Mouse (Mus musculus) forebrain, embryonic 14.5 days (tissue): ENCODE measurements around the gene Spem1. TPM values are rescaled to one million over a fixed set of nuclear protein-coding genes. Genes with fewer than 3 reads are reported as not detected.

ENCODE experiments used
- ATAC-seq: fragments of 200-750 bp; cut with Nextera tagmentation; 2 replicates; pipeline ENCODE4 v1.8.0; 2017; ENCODE audit warnings: mild to moderate bottlenecking, moderate library complexity
- DNase-seq: peaks from one replicate; pipeline ENCODE4 v3.0.0-alpha.2; 2015; ENCODE audit warnings: low spot score
- H3K27ac ChIP-seq: fragments of 300-500 bp; sonication (generic); 2 replicates; pipeline ENCODE4 v1.5.1; 2014; ENCODE audit warnings: low read depth, mild to moderate bottlenecking, control low read depth, low read length, moderate library complexity
- H3K27me3 ChIP-seq: fragments of 300-500 bp; sonication (generic); replicated peaks from 2 replicates; pipeline ENCODE4 v1.6.1; 2014; ENCODE audit warnings: low read length, control low read depth, mixed read lengths; ENCODE audit not compliant: control insufficient read depth, insufficient read depth
- H3K36me3 ChIP-seq: fragments of 300-500 bp; sonication (generic); 2 replicates; pipeline ENCODE4 v1.6.1; 2014; ENCODE audit warnings: low read length, control low read depth; ENCODE audit not compliant: control insufficient read depth, insufficient read depth
- H3K4me1 ChIP-seq: fragments of 300-500 bp; sonication (generic); 2 replicates; pipeline ENCODE4 v1.6.1; 2014; ENCODE audit warnings: antibody characterized with exemption, low read length, control low read depth; ENCODE audit not compliant: control insufficient read depth, insufficient read depth
- H3K4me2 ChIP-seq: fragments of 300-500 bp; sonication (generic); 2 replicates; pipeline ENCODE4 v1.6.1; 2014; ENCODE audit warnings: mild to moderate bottlenecking, control low read depth, low read length
- H3K4me3 ChIP-seq: fragments of 300-500 bp; sonication (generic); 2 replicates; pipeline ENCODE4 v1.5.1; 2014; ENCODE audit warnings: low read depth, low read length, control low read depth
- H3K9ac ChIP-seq: fragments of 300-500 bp; sonication (generic); 2 replicates; pipeline ENCODE4 v1.6.1; 2014; ENCODE audit warnings: mild to moderate bottlenecking, low read length, control low read depth, moderate library complexity
- H3K9me3 ChIP-seq: fragments of 300-500 bp; sonication (generic); replicated peaks from 2 replicates; pipeline ENCODE4 v1.6.1; 2016; ENCODE audit warnings: low read length, control low read depth, mixed read lengths; ENCODE audit not compliant: control insufficient read depth
- WGBS: fragments of 180-500 bp; shearing (Covaris S2); extraction: QIAGEN DNeasy Blood & Tissue Kit; methylation state at CpG from one replicate; pipeline ENCODE4 v1.1.7; 2014; 5-methylcytosine and 5-hydroxymethylcytosine counted together
- polyA plus RNA-seq: library from polyadenylated mRNA; unstranded; fragments of >200 nt; fragmentation: Nextera tagmentation; extraction: Ambion mirVana; gene quantifications from 2 replicates; pipeline ENCODE4 v1.2.1, GENCODE M21; 2014

The Spem1 gene
- polyA plus RNA-seq, 1 experiment from 2014 or later, result 0.39 TPM

DNA sequence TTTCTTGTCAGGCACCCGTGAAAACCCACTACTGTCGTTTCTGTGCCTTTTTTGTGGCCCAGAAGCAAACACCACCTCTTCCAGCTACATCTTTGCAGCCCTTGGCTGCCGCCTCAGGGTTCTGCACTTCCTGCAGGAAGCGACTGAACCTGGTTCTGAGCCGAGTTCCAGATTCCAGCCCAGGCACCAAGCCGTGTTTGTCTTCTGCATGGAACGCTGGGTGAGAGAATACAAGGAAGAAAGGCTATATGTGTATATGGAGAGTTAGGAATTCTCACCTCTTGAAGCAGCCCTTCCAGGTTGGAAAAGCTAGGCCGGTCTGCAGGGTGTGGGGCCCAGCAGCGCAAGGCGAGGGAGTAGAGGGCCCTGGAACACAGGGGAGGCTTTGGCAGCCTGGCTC, 32.7 kb upstream of the Spem1 start:
- Histone ChIP-seq H3K9ac (no peak overlapping the region), H3K4me1 (no peaks in the 10 kb centered on the region; the same call in 1 of the 2 replicates), H3K27ac (no peak overlapping the region), H3K4me2 (no peak overlapping the region), H3K4me3 (no peak overlapping the region), H3K27me3 (peaks cover 9% of the 10 kb centered on the region; the same call in 1 of the 2 replicates), H3K36me3 (peaks cover 32% of the 10 kb centered on the region), H3K9me3 (no peaks in the 10 kb centered on the region)
- DNase-seq (no peak), ATAC-seq (no peak)
- WGBS, result 90% methylated on average over 10 of the region's 10 CpGs

DNA sequence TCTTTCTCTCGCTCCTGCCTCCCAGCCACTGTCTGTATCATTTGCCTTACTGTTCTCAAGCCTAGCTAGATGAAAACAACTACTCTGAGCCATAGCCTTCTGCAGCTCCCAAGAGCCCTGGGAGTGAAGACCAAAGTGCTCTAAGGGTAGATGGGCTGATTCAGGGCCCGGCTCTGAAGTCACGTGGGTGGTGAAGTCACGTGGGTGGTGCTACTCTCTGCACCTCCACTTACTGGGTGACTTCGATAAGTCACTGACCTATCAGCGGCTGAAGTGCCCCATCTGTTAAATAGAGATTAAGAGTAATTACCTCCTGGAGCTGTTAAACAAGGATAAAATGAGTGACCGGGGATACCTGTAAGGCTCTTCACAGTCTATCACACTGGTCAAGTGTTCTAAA, 32.0 kb upstream of the Spem1 start:
- no peak for DNase-seq
- 80% methylated on average over 7 of the region's 7 CpGs for WGBS
- no peak overlapping the region for H3K9ac ChIP-seq
- no peak overlapping the region for H3K4me2 ChIP-seq
- no peak overlapping the region for H3K27ac ChIP-seq
- peaks cover 39% of the 10 kb centered on the region for H3K36me3 ChIP-seq
- H3K4me3 ChIP-seq, result no peak overlapping the region
- no peaks in the 10 kb centered on the region; the same call in 1 of the 2 replicates for H3K4me1 ChIP-seq
- peaks cover 9% of the 10 kb centered on the region; the same call in 1 of the 2 replicates for H3K27me3 ChIP-seq
- ATAC-seq, result no peak
- no peaks in the 10 kb centered on the region for H3K9me3 ChIP-seq

DNA sequence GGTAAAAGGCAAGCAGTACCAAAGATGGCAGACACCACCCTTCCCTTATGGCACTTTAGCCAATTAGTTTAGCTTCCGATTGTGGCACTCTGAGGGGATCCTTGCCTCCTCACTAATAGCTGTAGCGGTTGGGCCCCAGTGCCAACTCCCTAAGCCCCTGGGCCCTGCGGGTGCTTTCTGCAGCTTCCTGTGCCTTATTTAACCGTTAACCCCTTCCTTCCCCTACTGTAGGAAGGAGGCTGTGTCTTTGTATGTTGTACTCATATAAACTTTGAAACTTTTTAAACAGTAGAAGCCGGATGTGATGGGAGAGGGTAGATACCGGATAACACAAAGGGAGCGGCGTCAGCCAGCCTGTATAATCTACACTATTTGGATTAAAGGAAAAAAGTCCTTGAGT, 28.8 kb upstream of the Spem1 start:
- WGBS, result 74% methylated on average over 8 of the region's 8 CpGs

DNA sequence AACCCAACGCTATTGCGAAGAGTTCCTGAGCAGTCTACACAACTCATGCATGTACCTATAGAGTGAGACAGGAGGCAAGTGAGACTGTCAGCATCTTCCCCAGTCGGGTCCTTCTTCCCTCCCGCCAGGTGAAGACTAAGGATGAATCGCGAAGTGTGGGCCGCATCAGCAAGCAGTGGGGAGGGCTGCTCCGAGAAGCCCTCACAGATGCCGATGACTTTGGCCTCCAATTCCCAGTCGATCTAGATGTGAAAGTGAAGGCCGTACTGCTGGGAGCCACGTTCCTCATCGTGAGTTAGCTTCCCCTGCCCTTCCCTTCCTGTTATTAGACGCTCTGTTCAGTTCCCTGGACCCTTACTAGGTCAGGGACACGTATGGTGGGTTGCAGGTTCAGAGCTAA, 27.9 kb upstream of the Spem1 start:
- Histone ChIP-seq H3K9ac (no peak overlapping the region), H3K36me3 (peaks cover 52% of the 10 kb centered on the region), H3K4me1 (peaks cover 14% of the 10 kb centered on the region), H3K4me2 (no peak overlapping the region), H3K9me3 (no peaks in the 10 kb centered on the region), H3K4me3 (no peak overlapping the region), H3K27me3 (no peaks in the 10 kb centered on the region), H3K27ac (no peak overlapping the region)
- WGBS, result 93% methylated on average over 15 of the region's 15 CpGs
- DNase-seq (no peak), ATAC-seq (no peak)

More for the DNA sequence above, 28.8 kb upstream of the Spem1 start:
- H3K4me1 ChIP-seq, result peaks cover 11% of the 10 kb centered on the region
- H3K27ac ChIP-seq, result no peak overlapping the region
- no peak for ATAC-seq
- H3K36me3 ChIP-seq, result peaks cover 52% of the 10 kb centered on the region
- H3K9me3 ChIP-seq, result no peaks in the 10 kb centered on the region
- no peak for DNase-seq
- H3K9ac ChIP-seq, result no peak overlapping the region
- H3K27me3 ChIP-seq, result no peaks in the 10 kb centered on the region
- H3K4me2 ChIP-seq, result no peak overlapping the region
- no peak overlapping the region for H3K4me3 ChIP-seq

DNA sequence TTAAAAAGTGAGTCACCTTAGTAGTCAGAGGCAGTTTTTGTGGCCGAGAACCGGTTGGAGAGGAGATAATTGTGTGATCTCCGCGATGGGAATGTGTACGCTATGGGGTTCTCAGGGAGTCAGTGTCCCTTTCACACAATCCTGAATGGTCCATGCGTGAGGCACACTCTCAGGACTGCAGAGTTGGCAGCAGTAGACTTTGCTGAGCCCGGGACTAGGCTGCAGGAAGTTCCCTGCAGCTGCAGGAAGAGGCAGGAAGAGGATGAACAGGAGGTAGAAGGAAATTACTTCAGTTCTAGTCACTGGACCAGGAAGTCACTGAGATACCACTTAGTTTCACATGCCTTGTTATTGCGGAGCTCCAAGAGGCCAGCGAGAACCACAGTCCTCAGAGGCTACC, 27.1 kb upstream of the Spem1 start:
- 93% methylated on average over 9 of the region's 9 CpGs for WGBS
- H3K27ac ChIP-seq, result no peak overlapping the region

DNA sequence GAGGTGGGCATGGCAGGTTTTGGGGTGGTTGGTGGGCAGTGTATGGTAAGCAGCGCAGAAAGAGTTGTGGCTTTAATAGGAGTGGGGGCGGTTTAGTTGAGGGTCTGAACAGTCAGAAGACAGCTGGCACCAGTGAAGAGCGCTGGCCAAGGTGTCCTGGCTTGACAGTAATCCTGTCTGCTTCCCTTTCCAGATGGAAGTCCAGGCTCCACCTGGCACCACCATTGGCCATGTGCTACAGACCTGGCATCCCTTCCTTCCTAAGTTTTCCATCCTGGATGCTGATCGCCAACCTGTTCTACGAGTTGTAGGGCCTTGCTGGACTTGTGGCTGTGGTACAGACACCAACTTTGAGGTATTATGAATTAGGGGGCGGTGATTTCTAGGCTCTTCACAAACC, 26.0 kb upstream of the Spem1 start:
- Histone ChIP-seq H3K4me1 (peaks cover 14% of the 10 kb centered on the region), H3K9me3 (no peaks in the 10 kb centered on the region), H3K9ac (no peak overlapping the region), H3K4me2 (peak overlapping the region; percentile 81), H3K27me3 (no peaks in the 10 kb centered on the region), H3K27ac (no peak overlapping the region), H3K4me3 (no peak overlapping the region), H3K36me3 (peaks cover 52% of the 10 kb centered on the region)
- no peak for ATAC-seq
- DNase-seq, result no peak
- WGBS, result 97% methylated on average over 6 of the region's 6 CpGs

More for the DNA sequence above, 27.1 kb upstream of the Spem1 start:
- no peak for ATAC-seq
- Histone ChIP-seq H3K36me3 (peaks cover 52% of the 10 kb centered on the region), H3K4me2 (no peak overlapping the region), H3K27me3 (no peaks in the 10 kb centered on the region), H3K4me1 (peaks cover 14% of the 10 kb centered on the region), H3K4me3 (no peak overlapping the region), H3K9ac (no peak overlapping the region), H3K9me3 (no peaks in the 10 kb centered on the region)
- no peak for DNase-seq

DNA sequence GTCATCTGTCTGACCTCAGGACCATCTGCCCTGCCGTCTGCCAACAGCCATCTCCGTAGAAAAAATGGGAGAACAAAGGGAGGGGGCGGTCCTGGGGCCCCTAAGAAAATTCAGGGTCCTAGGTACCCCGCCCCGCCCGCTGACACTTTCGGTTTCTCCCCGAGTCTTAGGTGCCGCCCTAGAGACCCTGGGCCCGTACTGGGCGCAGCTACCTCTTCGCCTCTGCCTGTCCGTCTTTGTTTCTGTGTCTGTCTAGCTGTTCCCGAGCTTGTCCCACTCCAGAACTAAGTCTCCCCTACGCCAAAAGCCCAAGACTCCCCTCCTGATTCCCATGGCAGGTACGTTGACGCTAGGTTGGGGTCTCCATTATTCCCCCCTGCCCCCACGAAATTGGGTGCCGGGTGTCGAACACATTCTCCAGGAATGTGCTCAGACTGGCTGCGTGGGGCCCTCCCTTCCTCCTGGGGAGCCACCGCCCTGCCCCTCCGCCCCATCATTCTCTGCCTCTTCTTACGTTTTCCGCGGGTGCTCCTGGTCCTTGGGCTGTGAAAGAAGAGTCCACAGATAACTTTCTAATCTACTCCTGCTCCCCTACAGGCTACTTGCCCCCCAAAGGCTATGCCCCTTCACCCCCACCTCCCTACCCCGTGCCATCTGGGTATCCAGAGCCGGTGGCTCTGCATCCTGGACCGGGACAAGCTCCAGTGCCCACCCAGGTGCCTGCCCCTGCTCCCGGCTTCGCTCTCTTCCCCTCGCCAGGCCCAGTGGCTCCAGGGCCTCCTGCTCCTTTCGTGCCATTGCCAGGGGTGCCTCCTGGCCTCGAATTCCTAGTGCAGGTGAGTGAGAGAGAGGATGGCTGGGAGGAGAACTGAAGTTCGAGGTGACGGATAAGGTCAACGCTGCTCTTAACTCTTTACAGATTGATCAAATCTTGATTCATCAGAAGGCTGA, 25.0 kb upstream of the Spem1 start:
- ATAC-seq (peak; percentile 67), DNase-seq (no peak)
- H3K4me1 ChIP-seq, result peaks cover 14% of the 10 kb centered on the region
- 13% methylated on average over 37 of the region's 37 CpGs for WGBS
- H3K27me3 ChIP-seq, result no peaks in the 10 kb centered on the region
- peak overlapping the region; percentile 76 for H3K9ac ChIP-seq
- H3K4me3 ChIP-seq, result peak overlapping the region; percentile 57
- H3K4me2 ChIP-seq, result peak overlapping the region; percentile 81
- H3K9me3 ChIP-seq, result no peaks in the 10 kb centered on the region
- peak overlapping the region; percentile 94 for H3K27ac ChIP-seq
- peaks cover 43% of the 10 kb centered on the region for H3K36me3 ChIP-seq

DNA sequence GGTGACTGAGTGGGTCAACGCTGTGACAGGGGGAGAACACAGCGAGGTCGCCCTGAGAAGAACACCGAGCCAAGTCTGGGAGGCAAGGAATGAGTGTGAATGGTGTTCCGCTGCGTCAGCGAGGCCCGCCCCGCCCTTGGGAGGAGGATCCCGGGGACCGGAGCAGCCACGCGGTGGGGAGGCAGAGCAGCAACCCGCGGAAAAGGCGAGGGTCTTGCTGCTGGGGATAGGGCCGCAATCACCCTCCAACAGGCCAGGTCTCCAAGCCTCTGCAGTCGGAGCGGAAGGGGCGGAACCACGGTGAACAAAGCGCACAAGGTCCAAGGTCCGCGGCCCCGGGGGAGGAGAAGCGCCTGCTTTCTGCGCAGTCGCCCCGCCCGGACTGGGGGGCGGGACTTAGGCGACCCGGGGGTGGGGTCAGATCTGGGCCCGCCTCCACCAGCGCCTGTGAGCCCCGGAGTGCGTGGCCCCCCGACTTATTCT, 24.3 kb upstream of the Spem1 start, which contains the start of gene Plscr3:
Gene Plscr3, plus strand, starts transcription at position 179 of the 483 bp plus-strand sequence.
- H3K4me1 ChIP-seq, result peaks cover 14% of the 10 kb centered on the region
- 2% methylated on average over 38 of the region's 38 CpGs for WGBS

DNA sequence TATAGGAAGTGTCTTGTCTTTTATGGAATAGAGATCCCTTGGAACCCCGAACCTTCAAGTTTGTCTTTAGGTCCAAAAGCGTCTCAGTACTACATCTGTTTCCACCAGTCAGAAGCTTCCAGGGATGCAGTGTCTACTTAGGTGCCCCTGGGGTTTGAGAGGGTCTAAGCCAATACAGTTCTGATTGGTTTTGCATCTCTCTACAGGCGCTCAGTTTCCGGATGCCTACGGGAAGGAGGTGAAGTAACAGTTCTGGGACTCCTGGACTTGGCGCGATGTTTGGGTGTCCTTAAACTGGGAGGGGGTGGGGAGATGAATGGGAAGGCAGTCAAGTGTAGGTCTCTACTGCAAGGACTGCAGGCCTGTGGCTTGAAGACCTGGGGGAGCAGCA, 16.7 kb upstream of the Spem1 start:
- no peaks in the 10 kb centered on the region for H3K9me3 ChIP-seq
- no peaks in the 10 kb centered on the region for H3K27me3 ChIP-seq
- H3K4me2 ChIP-seq, result peak overlapping the region; percentile 96
- peaks cover 3% of the 10 kb centered on the region; the same call in 1 of the 2 replicates for H3K36me3 ChIP-seq
- peak; percentile 46 for DNase-seq
- H3K4me1 ChIP-seq, result peaks cover 29% of the 10 kb centered on the region
- peak overlapping the region; percentile 95 for H3K27ac ChIP-seq
- ATAC-seq, result peak; percentile 2; the same call in 1 of the 2 replicates
- 3% methylated on average over 7 of the region's 7 CpGs for WGBS
- peak overlapping the region; percentile 98 for H3K9ac ChIP-seq
- H3K4me3 ChIP-seq, result peak overlapping the region; percentile 90

More for the DNA sequence above, 24.3 kb upstream of the Spem1 start, which contains the start of gene Plscr3:
- no peaks in the 10 kb centered on the region for H3K27me3 ChIP-seq
- H3K9ac ChIP-seq, result peak within 1 kb of the TSS; percentile 76
- peak within 1 kb of the TSS; percentile 94 for H3K27ac ChIP-seq
- ATAC-seq, result peak; percentile 95
- H3K4me3 ChIP-seq, result peak within 1 kb of the TSS; percentile 57
- H3K4me2 ChIP-seq, result peak within 1 kb of the TSS; percentile 81
- no peaks in the 10 kb centered on the region for H3K9me3 ChIP-seq
- peaks cover 35% of the 10 kb centered on the region for H3K36me3 ChIP-seq
- DNase-seq, result peak; percentile 93
